Mouse (Mus musculus) kidney, adult 2 months (tissue): Measurements from ENCODE around the gene Nat14.

Experiments used
- CTCF ChIP-seq: fragments of 200-500 bp; conservative IDR thresholded peaks from 2 replicates; pipeline ENCODE4 v1.5.1; 2011; ENCODE audit warnings: low read depth, mild to moderate bottlenecking, control low read depth, low read length, moderate library complexity, mixed read lengths; ENCODE audit not compliant: insufficient read depth, insufficient read length
- POLR2A ChIP-seq: fragments of 200-500 bp; IDR thresholded peaks from one replicate; pipeline ENCODE4 v1.6.1; 2011; ENCODE audit warnings: low read depth, low read length, control low read depth

GRCm38 (mm10) chr7:4937392-4937791 is 15.6 kb downstream of the Nat14 start:
- TF ChIP-seq POLR2A, result no peak
- TF ChIP-seq CTCF, result no peak
